Mouse (Mus musculus): Measurements from ENCODE around the gene Zfp990. TPM values are rescaled to one million over a fixed set of nuclear protein-coding genes. Genes with fewer than 3 reads are reported as not detected.
"Not testable (repeated sequence)": the region's sequence is repeated elsewhere in the genome, so short reads cannot be mapped to it uniquely, and the experiment has no call there.

Zfp990 gene
- 1 to 10 TPM in 1 of 2 experiments, under 1 TPM in 1; 0.54 to 1.5 TPM for total RNA-seq (2021)
- long read RNA-seq, experiment 1, result 0 reads
- long read RNA-seq, experiment 2, result 0 reads

DNA sequence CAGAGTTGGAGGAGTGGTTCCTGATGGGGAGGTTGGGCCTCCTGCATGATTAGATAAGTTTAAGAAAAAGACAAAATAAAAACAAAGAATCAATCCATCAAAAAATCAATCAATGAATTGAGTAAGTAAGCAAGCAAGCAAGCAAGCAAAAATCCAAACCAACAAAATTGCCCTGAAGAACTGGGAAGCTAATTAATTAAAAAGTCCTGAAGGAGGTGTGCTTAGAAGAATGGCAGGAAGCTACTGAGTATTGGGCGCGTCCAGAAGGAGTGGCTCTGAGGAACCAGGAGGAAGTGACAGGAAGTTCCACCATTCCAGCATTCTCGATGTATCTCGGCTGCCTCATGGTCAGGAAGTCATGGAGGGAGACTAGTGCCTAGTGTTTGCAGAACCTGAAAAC lies at the start of gene Zfp990:
Gene Zfp990 (plus strand): TSS at position 301 of the 400 bp plus-strand sequence.
- not testable (repeated sequence) for DNase-seq

DNA sequence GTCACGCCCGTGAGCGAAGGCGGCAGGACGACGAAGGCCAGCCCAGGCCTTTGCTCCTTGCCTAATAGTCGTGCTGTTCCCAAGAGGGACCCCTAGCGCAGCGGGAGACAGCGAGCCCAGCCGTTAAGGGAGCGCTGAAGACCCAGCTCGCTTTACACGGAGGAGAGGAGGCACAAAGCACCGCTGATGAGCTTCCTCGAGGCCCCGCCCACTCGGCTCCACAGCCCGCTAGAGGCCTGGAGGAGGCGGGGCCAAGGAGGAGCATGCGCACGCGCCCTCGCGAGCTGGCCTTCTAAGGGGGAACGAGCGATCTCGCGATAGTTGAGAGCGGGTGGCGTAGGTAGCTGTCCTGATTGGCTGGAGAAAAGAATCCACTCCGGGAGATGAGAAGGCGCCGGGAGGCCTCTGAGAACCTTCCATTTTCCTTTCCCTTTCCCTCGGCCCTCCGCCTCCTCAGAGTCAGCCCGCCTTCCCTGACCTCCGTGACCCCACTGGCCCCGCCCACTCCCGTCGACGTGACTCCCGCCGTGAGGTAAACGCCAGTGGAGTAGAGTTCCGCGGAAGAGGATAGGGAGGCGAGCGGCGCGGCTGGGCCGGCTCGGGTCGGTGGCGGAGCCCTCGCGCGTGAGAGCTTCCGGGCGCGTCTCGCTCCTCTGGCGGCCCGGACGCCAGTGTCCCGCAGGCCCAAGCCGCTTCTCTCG lies 46.9 kb upstream of the Zfp990 start:
- peak; percentile 12 for DNase-seq

- no peak for DNase-seq
Measured at GRCm38 (mm10) chr4:145478128-145478527, 32.4 kb upstream of the Zfp990 start.

- DNase-seq, result not testable (repeated sequence)
Measured at GRCm38 (mm10) chr4:145480699-145481098, 29.9 kb upstream of the Zfp990 start.

DNA sequence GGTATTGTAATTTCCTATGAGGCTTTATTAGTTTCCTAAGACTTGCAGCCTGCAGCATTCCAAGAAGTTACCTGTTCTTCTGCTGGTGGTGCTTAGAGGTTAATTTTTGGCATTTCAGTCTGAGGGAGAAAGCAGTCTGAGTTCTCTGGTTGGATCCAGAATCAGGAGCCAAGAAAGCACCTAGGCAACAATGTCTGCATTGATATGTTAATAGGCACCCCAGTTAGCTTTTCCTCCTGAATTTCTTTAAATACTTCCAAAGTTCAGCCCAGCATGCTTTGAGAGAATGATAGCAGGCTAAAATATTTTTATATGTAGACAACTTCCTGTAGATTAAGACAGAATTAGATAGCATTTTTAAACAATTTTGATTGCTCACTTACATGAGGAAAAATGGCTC lies 21.2 kb upstream of the Zfp990 start:
- no peak for DNase-seq

DNA sequence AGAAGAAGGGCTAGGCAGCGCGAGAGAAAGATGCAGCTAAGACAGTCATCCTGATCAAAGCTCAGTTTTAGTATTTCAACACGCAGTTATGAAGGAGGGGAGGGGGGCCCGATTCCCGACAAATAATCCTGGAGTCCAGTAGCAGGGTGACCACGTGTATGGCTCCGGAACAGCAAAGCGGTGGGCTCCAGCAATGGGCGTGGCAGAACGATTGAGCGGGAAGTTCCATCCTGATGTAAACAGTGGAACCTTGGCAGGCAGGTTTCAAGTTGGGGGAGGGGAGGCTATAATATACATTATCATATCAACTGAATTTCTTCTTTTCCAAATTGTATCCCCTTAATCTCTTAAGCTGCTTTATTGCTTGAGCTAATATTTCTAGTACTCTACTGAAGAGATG lies 18.4 kb upstream of the Zfp990 start:
- DNase-seq, result no peak

DNA sequence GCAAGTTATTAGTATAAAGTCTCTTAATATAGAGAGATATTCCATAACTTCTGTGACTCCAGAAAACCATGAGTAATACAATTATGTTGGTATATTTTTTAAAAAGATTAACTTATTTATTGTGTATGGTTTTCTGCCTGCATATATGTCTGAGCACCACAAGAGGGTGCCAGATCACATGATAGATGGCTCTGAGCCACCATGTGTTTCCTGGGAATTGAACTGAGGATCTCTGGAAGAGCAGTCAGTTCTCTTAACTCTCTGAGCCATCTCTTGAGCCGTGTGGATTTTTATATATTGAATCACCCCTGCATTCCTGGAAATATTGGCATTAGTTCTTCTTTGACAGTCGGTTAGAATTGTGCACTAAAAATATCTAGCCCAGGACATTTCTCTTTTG lies 17.2 kb upstream of the Zfp990 start:
- not testable (repeated sequence) for DNase-seq

DNA sequence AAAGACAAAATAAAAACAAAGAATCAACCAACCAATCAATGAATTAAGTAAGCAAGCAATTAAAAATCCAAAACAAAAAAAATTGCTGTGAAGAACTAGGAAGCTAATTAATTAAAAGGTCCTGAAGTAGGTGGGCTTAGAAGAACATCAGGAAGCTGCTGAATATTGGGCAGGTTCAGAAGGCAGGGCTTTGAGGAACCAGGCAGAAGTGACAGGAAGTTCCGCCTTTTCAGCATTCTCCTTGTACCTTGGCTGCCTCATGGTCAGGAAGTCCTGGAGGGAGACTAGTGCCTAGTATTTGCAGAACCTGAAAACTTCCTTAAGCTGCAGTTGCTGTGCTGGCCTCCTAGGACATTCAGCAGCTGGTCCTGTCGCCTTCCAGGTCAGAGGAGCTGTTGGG lies 4.1 kb downstream of the Zfp990 start:
- not testable (repeated sequence) for DNase-seq

- not testable (repeated sequence) for DNase-seq
Measured at GRCm38 (mm10) chr4:145515776-145516565, 5.4 kb downstream of the Zfp990 start.

DNA sequence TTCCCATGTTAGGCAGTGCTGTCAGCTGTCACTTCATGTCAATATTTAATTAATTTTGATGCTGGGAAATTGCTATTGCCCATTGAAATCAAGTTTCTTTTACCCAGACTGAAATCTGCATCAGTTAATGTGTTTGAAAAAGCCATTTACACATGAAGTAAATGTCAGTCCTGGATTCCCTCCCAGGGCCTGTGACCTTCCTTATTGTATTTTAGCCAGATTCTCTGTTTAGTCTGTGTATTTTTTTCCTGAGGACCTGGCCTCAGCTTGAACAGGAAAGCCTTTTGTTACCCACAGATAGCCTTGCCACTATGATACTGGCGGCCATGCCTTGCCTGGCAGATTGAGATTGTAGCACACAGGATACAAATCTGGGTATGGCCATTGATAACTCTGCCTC lies 6.8 kb downstream of the Zfp990 start:
- DNase-seq, result not testable (repeated sequence)

DNA sequence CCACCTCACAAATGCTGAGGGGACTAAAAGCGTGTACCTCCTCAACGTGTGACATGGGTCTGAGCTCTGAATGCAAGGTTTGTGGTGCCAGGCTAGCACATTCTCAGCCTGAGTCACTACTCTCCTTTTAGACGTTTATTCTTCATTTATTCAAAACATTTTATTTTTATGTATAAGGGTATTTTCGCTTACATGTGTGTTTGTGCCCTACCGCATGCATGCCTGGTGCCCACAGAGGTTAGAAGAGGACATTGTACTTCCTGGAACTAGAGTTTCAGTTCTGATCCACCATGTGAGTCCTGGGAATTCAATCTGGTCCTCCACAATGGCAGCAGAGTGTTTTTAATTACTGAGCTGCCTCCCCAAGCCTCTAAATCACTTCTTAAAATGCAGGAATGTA lies 33.3 kb downstream of the Zfp990 start:
- DNase-seq, result not testable (repeated sequence)

DNA sequence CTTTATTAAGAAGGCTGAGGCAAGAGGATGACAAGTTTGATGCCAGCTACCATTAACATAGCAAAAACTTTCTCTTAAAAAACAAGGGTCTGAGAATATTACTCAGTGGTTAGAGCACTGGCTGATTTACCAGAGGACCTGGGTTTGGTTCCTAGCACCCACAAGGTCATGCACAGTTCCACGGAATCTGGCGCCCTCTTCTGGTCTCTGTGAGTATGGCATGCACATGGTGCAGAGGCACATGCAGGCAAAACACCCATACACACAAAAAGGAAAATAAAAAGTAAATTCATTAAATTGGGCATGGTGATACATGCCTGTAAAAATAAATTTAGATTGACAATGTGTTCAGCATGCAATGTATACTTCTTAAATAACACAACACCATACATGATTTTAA lies 34.5 kb downstream of the Zfp990 start:
- DNase-seq, result not testable (repeated sequence)

- not testable (repeated sequence) for DNase-seq
Measured at GRCm38 (mm10) chr4:145545734-145546349, 35.3 kb downstream of the Zfp990 start.

GRCm38 (mm10) chr4:145546477-145546876 lies 35.9 kb downstream of the Zfp990 start:
- DNase-seq, result not testable (repeated sequence)

- DNase-seq, result no peak
Measured at GRCm38 (mm10) chr4:145556680-145557079, 46.1 kb downstream of the Zfp990 start.

DNA sequence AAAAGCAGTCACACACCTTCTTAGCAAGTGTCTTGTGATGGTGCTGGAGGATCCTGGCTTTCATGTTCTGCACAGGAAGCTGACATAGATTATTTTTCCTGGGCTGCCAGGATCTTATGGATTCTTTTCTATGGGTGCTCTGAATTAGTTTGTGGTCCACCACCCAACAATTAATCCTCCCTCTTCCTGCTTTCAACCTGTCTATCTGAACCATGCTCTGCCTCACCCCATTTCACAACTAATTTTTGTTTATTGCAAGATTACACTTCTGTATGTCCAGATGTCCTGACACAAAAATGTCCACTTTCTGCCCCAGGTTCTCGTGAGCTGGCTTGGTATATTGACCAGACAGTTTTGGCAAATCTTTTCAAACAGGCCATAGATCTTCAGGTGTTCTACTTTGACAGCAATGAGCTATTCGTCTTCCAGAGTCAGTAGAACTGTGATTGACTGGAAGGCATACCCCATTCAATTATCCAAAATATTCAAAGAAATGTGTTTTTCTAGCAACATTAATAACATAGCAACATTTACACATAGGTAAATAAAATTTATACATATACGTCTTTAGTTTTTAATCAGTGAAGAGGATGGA lies 49.0 kb downstream of the Zfp990 start:
- DNase-seq, result no peak

- no peak for DNase-seq
Measured at GRCm38 (mm10) chr4:145564111-145564821, 53.7 kb downstream of the Zfp990 start.

GRCm38 (mm10) chr4:145570461-145570860 lies 59.9 kb downstream of the Zfp990 start:
- DNase-seq, result not testable (repeated sequence)

- not testable (repeated sequence) for DNase-seq
Measured at GRCm38 (mm10) chr4:145576623-145577022, 66.1 kb downstream of the Zfp990 start.

GRCm38 (mm10) chr4:145580333-145580732 lies 69.8 kb downstream of the Zfp990 start:
- DNase-seq, result not testable (repeated sequence)

DNA sequence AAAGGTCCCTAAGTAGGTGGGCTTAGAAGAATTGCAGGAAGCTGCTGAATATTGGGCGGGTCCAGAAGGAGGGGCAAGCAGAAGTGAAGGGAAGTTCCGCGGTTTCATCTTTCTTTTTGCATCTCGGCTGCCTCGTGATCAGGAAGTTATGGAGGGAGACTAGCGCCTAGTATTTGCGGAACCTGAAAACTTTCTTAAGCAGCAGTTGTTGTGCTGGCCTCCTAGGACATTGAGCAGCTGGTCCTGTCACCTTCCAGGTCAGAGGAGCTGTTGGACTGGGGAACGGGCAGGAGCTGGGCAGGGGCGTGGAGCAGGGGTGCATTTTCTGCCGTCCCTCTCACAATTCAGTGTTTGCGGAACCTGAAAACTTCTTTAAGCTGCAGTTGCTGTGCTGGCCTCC lies 74.5 kb downstream of the Zfp990 start, which contains the start of gene Gm13212:
Gene Gm13212 (plus strand): TSS at position 89 of the 400 bp plus-strand sequence.
- DNase-seq, result peak; percentile 22

- DNase-seq, result not testable (repeated sequence)
Measured at GRCm38 (mm10) chr4:145586046-145586445, 75.5 kb downstream of the Zfp990 start.
